Mouse (Mus musculus): Measurements from ENCODE around the gene Selenbp2. TPM values are rescaled to one million over a fixed set of nuclear protein-coding genes. Genes with fewer than 3 reads are reported as not detected.

The Selenbp2 gene
- 1.3 and 1.8 TPM in 2 replicates for polyA plus RNA-seq (2012; rRNA removed)

GRCm38 (mm10) chr3:94693329-94693825 lies at the start of gene Selenbp2:
Gene Selenbp2, plus strand, starts transcription at chr3:94693556.

DNA sequence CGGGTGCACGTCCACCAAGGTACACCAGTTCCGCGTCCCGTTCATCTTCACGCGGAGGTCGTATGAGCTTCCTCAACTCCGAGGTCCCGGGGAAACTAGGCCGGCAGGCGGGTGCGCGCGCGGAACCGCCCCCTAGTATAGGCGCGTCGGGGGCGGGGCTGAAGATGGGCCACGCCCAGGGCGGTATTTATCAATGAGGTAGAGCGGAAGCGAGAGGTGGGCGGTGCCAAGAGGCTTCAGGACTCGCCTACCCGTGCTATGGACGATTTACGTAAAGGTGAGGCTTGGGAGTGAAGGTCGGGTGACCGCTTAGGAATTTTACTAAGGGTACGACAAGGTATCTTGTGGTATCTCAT lies 34.6 kb upstream of the Selenbp2 start, which contains the start of gene Tuft1:
TSS of gene Tuft1 (minus strand) at position 133 of the 356 bp plus-strand sequence.

Other genes starting within 250 kb of the Selenbp2 start
- 0.17 TPM in 1 of 2 replicates, not detected in the other for gene Oaz3, start 249.6 kb upstream of the Selenbp2 start, polyA plus RNA-seq (2012; rRNA removed)
- 3.1 and 4.7 TPM in 2 replicates for gene Celf3, start 215.3 kb upstream of the Selenbp2 start, polyA plus RNA-seq (2012; rRNA removed)
- 0.91 and 1.1 TPM in 2 replicates for gene Riiad1, start 213.2 kb upstream of the Selenbp2 start, polyA plus RNA-seq (2012; rRNA removed)
- 7.8 and 9.6 TPM in 2 replicates for gene Snx27, start 110.8 kb upstream of the Selenbp2 start, polyA plus RNA-seq (2012; rRNA removed)
- gene Gm10972, start 50.4 kb upstream of the Selenbp2 start, polyA plus RNA-seq (2012; rRNA removed), result not detected in 2 replicates
- gene Tuft1, start 34.7 kb upstream of the Selenbp2 start, polyA plus RNA-seq (2012; rRNA removed), result 7.7 and 8.7 TPM in 2 replicates
- 4.6 and 5.1 TPM in 2 replicates for gene Cgn, start 92.9 kb downstream of the Selenbp2 start, polyA plus RNA-seq (2012; rRNA removed)
- 22.0 and 41.5 TPM in 2 replicates for gene Pogz, start 144.0 kb downstream of the Selenbp2 start, polyA plus RNA-seq (2012; rRNA removed)
- 212 and 235 TPM in 2 replicates for gene Psmb4, start 193.4 kb downstream of the Selenbp2 start, polyA plus RNA-seq (2012; rRNA removed)
- 95.2 and 101 TPM in 2 replicates for gene Selenbp1, start 239.5 kb downstream of the Selenbp2 start, polyA plus RNA-seq (2012; rRNA removed)

Measured in ovary, adult 2 months (tissue).